Mouse (Mus musculus): ENCODE measurements around the gene Abcb9. TPM values are rescaled to one million over a fixed set of nuclear protein-coding genes. Genes with fewer than 3 reads are reported as not detected.

The Abcb9 gene
- polyA plus RNA-seq, 1 experiment, result 7.0 TPM

DNA sequence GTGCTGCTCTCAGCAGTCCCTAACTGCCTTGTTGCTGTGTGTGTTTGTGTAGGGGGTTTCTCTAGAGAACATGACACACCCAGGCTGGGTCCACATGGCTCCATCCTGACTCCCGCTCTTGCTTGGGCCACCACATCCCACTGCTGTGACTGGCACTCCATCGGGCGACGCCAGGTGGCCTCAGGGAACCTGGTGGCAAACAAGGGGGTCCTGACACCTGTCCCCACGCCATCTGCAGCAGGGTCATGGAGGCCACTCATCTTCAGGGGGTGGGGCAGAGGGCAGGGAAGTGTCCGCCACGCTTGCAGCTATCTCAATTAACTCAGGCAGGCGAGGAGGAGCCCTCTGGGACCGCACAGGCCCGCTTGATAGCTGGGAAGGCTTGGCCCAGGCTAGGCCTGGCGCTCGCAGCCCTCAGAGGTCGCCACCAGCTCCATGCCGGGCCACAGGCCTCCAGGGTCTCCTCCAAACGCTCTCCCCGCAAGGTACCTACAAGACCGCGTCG lies 469 bp downstream of the Abcb9 start:
- H3K27ac ChIP-seq (ENCODE audit: insufficient read depth, low read length), result no peak overlapping the region
- H3K4me1 ChIP-seq (ENCODE audit: control insufficient read depth, insufficient read depth, insufficient read length), result peaks cover 8% of the 10 kb centered on the region; the same call in 1 of the 2 replicates
- H3K4me3 ChIP-seq (ENCODE audit: extremely low read depth, insufficient read depth, insufficient read length), result peak overlapping the region; percentile 53
- H3K36me3 ChIP-seq (ENCODE audit: control insufficient read depth, insufficient read depth, low read length), result no peaks in the 10 kb centered on the region
- TF ChIP-seq POLR2A (IDR thresholded peaks at IDR 0.05; ENCODE audit: low read depth, low read length) (no peak; the same call in 1 of the 2 replicates), CTCF (IDR thresholded peaks at IDR 0.05; ENCODE audit: extremely low read depth, insufficient read depth, insufficient read length, insufficient replicate concordance) (no peak)
- H3K27me3 ChIP-seq (ENCODE audit: control insufficient read depth, insufficient read depth, low read length), result no peaks in the 10 kb centered on the region
- no peak for DNase-seq (ENCODE audit: low read depth in 1 of 2, low spot score in 2 of 2)
- 20% methylated on average over 19 of the region's 19 CpGs for WGBS

DNA sequence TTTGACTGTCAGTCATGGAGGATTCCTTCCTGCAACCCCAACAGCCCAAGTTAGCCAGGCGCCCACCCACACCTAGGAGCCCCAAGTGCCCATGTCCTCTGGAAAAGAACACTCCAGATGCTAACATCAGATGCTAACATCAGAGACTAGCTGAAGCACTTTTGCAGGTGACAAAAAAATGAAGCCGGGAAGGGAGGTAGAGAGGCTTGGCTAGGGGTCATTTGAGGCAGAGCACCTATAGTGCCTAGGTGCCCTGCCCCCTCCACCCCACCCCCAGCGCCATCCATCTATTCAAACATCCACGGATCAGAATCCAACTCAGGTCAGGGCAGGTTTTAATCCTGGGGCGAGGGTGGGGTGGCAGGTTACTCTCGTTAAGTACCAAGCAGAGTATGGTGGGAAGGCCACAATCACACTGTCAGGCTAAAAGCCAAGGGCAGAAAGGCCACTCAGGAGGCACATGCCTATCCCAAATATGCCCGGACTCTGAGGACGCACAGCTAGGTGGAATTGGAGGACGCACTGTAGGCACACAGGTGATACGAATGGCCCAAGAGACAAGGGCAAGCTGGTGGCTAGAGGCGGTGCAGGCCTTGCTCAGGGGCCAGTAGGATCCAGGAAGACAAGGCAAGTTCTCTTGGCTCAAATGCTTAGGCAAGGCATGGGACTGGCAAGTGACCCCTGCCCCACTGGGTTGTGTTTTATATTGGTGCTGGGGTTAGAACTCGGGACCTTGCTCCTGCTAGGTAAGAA lies 1.6 kb downstream of the Abcb9 start:
- no peak for TF ChIP-seq POLR2A (IDR thresholded peaks at IDR 0.05; ENCODE audit: low read depth, low read length)
- no peak for TF ChIP-seq CTCF (IDR thresholded peaks at IDR 0.05; ENCODE audit: extremely low read depth, insufficient read depth, insufficient read length, insufficient replicate concordance)
- DNase-seq (ENCODE audit: low read depth in 1 of 2, low spot score in 2 of 2), result no peak
- H3K27ac ChIP-seq (ENCODE audit: insufficient read depth, low read length), result no peak overlapping the region
- H3K36me3 ChIP-seq (ENCODE audit: control insufficient read depth, insufficient read depth, low read length), result no peaks in the 10 kb centered on the region
- H3K4me1 ChIP-seq (ENCODE audit: control insufficient read depth, insufficient read depth, insufficient read length), result peaks cover 8% of the 10 kb centered on the region; the same call in 1 of the 2 replicates
- no peaks in the 10 kb centered on the region for H3K27me3 ChIP-seq (ENCODE audit: control insufficient read depth, insufficient read depth, low read length)
- 93% methylated on average over 12 of the region's 12 CpGs for WGBS
- H3K4me3 ChIP-seq (ENCODE audit: extremely low read depth, insufficient read depth, insufficient read length), result no peak overlapping the region

- no peak for TF ChIP-seq POLR2A (IDR thresholded peaks at IDR 0.05; ENCODE audit: low read depth, low read length)
- no peak for TF ChIP-seq CTCF (IDR thresholded peaks at IDR 0.05; ENCODE audit: extremely low read depth, insufficient read depth, insufficient read length, insufficient replicate concordance)
- H3K4me1 ChIP-seq (ENCODE audit: control insufficient read depth, insufficient read depth, insufficient read length), result peaks cover 8% of the 10 kb centered on the region; the same call in 1 of the 2 replicates
- 87% methylated on average over 11 of the region's 11 CpGs for WGBS
Observed at GRCm38 (mm10) chr5:124093120-124093794, 2.3 kb downstream of the Abcb9 start.

GRCm38 (mm10) chr5:124091951-124092406 lies 3.6 kb downstream of the Abcb9 start:
- WGBS, result 88% methylated on average over 9 of the region's 9 CpGs
- no peaks in the 10 kb centered on the region for H3K36me3 ChIP-seq (ENCODE audit: control insufficient read depth, insufficient read depth, low read length)
- DNase-seq (ENCODE audit: low read depth in 1 of 2, low spot score in 2 of 2), result no peak
- H3K27me3 ChIP-seq (ENCODE audit: control insufficient read depth, insufficient read depth, low read length), result no peaks in the 10 kb centered on the region
- TF ChIP-seq CTCF (IDR thresholded peaks at IDR 0.05; ENCODE audit: extremely low read depth, insufficient read depth, insufficient read length, insufficient replicate concordance) (no peak), POLR2A (IDR thresholded peaks at IDR 0.05; ENCODE audit: low read depth, low read length) (no peak)
- peaks cover 8% of the 10 kb centered on the region; the same call in 1 of the 2 replicates for H3K4me1 ChIP-seq (ENCODE audit: control insufficient read depth, insufficient read depth, insufficient read length)
- no peak overlapping the region for H3K4me3 ChIP-seq (ENCODE audit: extremely low read depth, insufficient read depth, insufficient read length)
- no peak overlapping the region for H3K27ac ChIP-seq (ENCODE audit: insufficient read depth, low read length)

More at GRCm38 (mm10) chr5:124093120-124093794, 2.3 kb downstream of the Abcb9 start:
- Histone ChIP-seq H3K27me3 (ENCODE audit: control insufficient read depth, insufficient read depth, low read length) (no peaks in the 10 kb centered on the region), H3K4me3 (ENCODE audit: extremely low read depth, insufficient read depth, insufficient read length) (no peak overlapping the region), H3K27ac (ENCODE audit: insufficient read depth, low read length) (no peak overlapping the region), H3K36me3 (ENCODE audit: control insufficient read depth, insufficient read depth, low read length) (no peaks in the 10 kb centered on the region)
- DNase-seq (ENCODE audit: low read depth in 1 of 2, low spot score in 2 of 2), result no peak

DNA sequence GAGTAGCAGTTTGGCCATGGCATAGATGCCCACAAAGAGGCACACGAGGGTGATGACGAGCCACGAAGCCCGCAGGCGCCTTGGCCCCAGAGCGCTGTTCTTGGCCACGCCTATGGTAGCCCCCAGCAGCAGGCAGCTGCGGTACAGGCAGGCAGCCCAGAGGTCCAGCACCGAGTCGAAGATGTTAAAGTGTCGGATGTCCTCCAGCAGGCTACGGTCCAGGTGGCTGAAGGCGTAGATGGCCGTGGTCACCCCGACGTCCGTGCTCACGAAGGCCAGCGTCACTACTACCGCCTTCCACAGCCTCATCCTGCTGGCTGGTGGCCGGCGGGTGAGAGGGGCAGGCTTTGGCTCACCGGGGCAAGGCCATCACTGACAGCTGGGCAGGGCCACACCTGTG lies 5.7 kb downstream of the Abcb9 start:
- H3K4me1 ChIP-seq (ENCODE audit: control insufficient read depth, insufficient read depth, insufficient read length), result 0 out of 2 replicates have a peak, but pooled peaks cover under 1% of the 10 kb centered on the region
- no peaks in the 10 kb centered on the region for H3K27me3 ChIP-seq (ENCODE audit: control insufficient read depth, insufficient read depth, low read length)
- TF ChIP-seq POLR2A (IDR thresholded peaks at IDR 0.05; ENCODE audit: low read depth, low read length) (no peak), CTCF (IDR thresholded peaks at IDR 0.05; ENCODE audit: extremely low read depth, insufficient read depth, insufficient read length, insufficient replicate concordance) (no peak)
- DNase-seq (ENCODE audit: low read depth in 1 of 2, low spot score in 2 of 2), result no peak
- H3K36me3 ChIP-seq (ENCODE audit: control insufficient read depth, insufficient read depth, low read length), result no peaks in the 10 kb centered on the region
- no peak overlapping the region for H3K27ac ChIP-seq (ENCODE audit: insufficient read depth, low read length)
- 93% methylated on average over 23 of the region's 23 CpGs for WGBS
- H3K4me3 ChIP-seq (ENCODE audit: extremely low read depth, insufficient read depth, insufficient read length), result no peak overlapping the region

GRCm38 (mm10) chr5:124086876-124087275 lies 8.7 kb downstream of the Abcb9 start:
- no peaks in the 10 kb centered on the region for H3K36me3 ChIP-seq (ENCODE audit: control insufficient read depth, insufficient read depth, low read length)
- no peaks in the 10 kb centered on the region for H3K27me3 ChIP-seq (ENCODE audit: control insufficient read depth, insufficient read depth, low read length)
- 81% methylated on average over 4 of the region's 4 CpGs for WGBS
- TF ChIP-seq POLR2A (IDR thresholded peaks at IDR 0.05; ENCODE audit: low read depth, low read length) (no peak), CTCF (IDR thresholded peaks at IDR 0.05; ENCODE audit: extremely low read depth, insufficient read depth, insufficient read length, insufficient replicate concordance) (no peak)
- no peak overlapping the region for H3K4me3 ChIP-seq (ENCODE audit: extremely low read depth, insufficient read depth, insufficient read length)
- H3K27ac ChIP-seq (ENCODE audit: insufficient read depth, low read length), result no peak overlapping the region
- no peaks in the 10 kb centered on the region; the same call in 1 of the 2 replicates for H3K4me1 ChIP-seq (ENCODE audit: control insufficient read depth, insufficient read depth, insufficient read length)
- no peak for DNase-seq (ENCODE audit: low read depth in 1 of 2, low spot score in 2 of 2)
